Mouse (Mus musculus): ENCODE data around the gene Tgm4. TPM values are rescaled to one million over a fixed set of nuclear protein-coding genes. Genes with fewer than 3 reads are reported as not detected.
A peak's percentile ranks its signal among the peaks of the same experiment; 100 is the strongest.

Gene Tgm4
- polyA plus RNA-seq, 1 experiment from 2014 or later, result 0.15 TPM

GRCm38 (mm10) chr9:123021636-123022379 lies 12.7 kb upstream of the Tgm4 start:
- TF ChIP-seq CTCF (IDR thresholded peaks at IDR 0.05; ENCODE audit: low read depth) (0 out of 2 replicates have a peak, but pooled peaks have one; percentile 11), EP300 (IDR thresholded peaks at IDR 0.05; ENCODE audit: low read depth) (no peak)
- 33% methylated on average over 18 of the region's 24 CpGs for WGBS (ENCODE audit: insufficient replicate concordance)
- H3K9ac ChIP-seq (replicated peaks), result 0 out of 2 replicates have a peak overlapping the region, but pooled peaks have one; percentile 26

GRCm38 (mm10) chr9:123024201-123024600 lies 10.3 kb upstream of the Tgm4 start:
- no peak for ATAC-seq
- 86% methylated on average over 2 of the region's 2 CpGs for whole genome bisulfite sequencing (ENCODE audit: insufficient replicate concordance)

More at GRCm38 (mm10) chr9:123021636-123022379, 12.7 kb upstream of the Tgm4 start:
- Histone ChIP-seq H3K4me2 (ENCODE audit: low read depth, low read length) (peak overlapping the region; percentile 87), H3K27me3 (ENCODE audit: insufficient read depth, low read length) (no peaks in the 10 kb centered on the region), H3K9me3 (ENCODE audit: low read length) (no peaks in the 10 kb centered on the region), H3K4me3 (ENCODE audit: low read depth, low read length) (peak overlapping the region; percentile 57), H3K36me3 (replicated peaks; ENCODE audit: insufficient read depth, low read length) (peaks cover 12% of the 10 kb centered on the region; the same call in 1 of the 2 replicates), H3K27ac (ENCODE audit: low read depth) (no peak overlapping the region; the same call in 1 of the 2 replicates), H3K4me1 (ENCODE audit: insufficient read depth) (peaks cover 5% of the 10 kb centered on the region)
- DNase-seq (no peak), ATAC-seq (no peak)

DNA sequence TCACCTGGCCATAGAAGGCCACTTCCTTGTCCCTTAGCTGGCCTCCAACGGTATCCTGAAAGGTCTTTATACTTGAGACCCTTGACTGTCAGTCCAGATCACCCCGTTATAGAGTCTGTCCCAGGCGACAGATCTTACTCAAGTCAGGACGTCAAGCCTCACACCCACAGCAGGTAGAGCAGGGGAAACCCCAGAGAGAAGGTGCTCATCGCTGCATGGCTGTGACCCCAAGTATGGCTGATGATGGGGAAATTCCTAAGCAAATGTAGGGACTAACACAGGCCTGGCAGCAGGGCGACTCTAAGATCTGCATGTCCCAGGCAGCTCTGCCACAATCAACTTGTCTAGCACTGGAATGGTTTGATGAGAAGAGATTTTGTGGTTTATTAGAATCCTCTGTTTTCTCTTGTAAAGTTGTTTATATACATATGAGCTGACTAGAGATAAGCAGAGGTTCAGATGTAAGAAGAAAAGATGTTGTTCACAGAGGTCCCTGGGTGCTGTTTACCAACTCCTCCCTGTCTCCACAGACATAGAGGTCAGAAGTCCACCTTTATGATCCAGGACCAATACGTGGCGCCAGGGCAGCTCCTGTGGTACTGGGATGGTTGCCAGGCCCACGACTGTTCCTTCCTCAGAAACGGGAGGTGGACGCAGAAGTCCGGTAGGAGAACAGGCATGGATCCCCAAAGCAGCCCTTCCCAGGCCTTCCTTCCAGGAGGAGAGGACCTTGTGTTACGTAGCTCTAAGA lies 2.9 kb upstream of the Tgm4 start:
- peak; percentile 45; the same call in 1 of the 2 replicates for ATAC-seq
- 69% methylated on average over 13 of the region's 13 CpGs for WGBS (ENCODE audit: insufficient replicate concordance)
- H3K9me3 ChIP-seq (ENCODE audit: low read length), result no peaks in the 10 kb centered on the region

More at GRCm38 (mm10) chr9:123024201-123024600, 10.3 kb upstream of the Tgm4 start:
- Histone ChIP-seq H3K4me2 (ENCODE audit: low read depth, low read length) (no peak overlapping the region), H3K27ac (ENCODE audit: low read depth) (no peak overlapping the region), H3K27me3 (ENCODE audit: insufficient read depth, low read length) (no peaks in the 10 kb centered on the region), H3K4me1 (ENCODE audit: insufficient read depth) (peaks cover 5% of the 10 kb centered on the region), H3K9me3 (ENCODE audit: low read length) (no peaks in the 10 kb centered on the region), H3K4me3 (ENCODE audit: low read depth, low read length) (no peak overlapping the region), H3K36me3 (replicated peaks; ENCODE audit: insufficient read depth, low read length) (no peaks in the 10 kb centered on the region), H3K9ac (replicated peaks) (no peak overlapping the region)
- TF ChIP-seq CTCF (IDR thresholded peaks at IDR 0.05; ENCODE audit: low read depth) (no peak), EP300 (IDR thresholded peaks at IDR 0.05; ENCODE audit: low read depth) (no peak)
- DNase-seq, result no peak

DNA sequence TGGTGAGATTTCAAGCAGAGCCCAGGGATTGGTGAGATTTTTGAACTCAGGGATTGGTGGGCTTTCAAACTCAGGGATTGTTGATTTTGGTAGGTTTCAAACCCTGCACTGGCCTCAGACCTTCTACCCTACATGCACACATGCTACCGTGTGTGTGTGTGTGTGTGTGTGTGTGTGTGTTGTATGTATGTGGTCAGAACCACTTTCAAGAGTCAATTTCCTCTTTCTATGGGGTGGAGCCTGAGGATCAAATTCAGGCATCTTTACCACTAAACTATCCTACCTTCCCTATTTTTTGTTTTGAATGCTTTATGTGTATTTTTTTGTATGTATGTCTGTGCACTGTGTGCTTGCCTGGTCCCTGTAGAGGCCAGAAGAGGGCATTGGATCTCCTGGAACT lies 13.1 kb downstream of the Tgm4 start:
- DNase-seq (no peak), ATAC-seq (no peak)
- Histone ChIP-seq H3K27me3 (ENCODE audit: insufficient read depth, low read length) (no peaks in the 10 kb centered on the region), H3K4me1 (ENCODE audit: insufficient read depth) (no peaks in the 10 kb centered on the region), H3K4me2 (ENCODE audit: low read depth, low read length) (no peak overlapping the region), H3K9me3 (ENCODE audit: low read length) (no peaks in the 10 kb centered on the region), H3K9ac (replicated peaks) (no peak overlapping the region), H3K4me3 (ENCODE audit: low read depth, low read length) (no peak overlapping the region), H3K27ac (ENCODE audit: low read depth) (no peak overlapping the region), H3K36me3 (replicated peaks; ENCODE audit: insufficient read depth, low read length) (no peaks in the 10 kb centered on the region)
- TF ChIP-seq CTCF (IDR thresholded peaks at IDR 0.05; ENCODE audit: low read depth), result no peak
- no peak for TF ChIP-seq EP300 (IDR thresholded peaks at IDR 0.05; ENCODE audit: low read depth)
- WGBS (ENCODE audit: insufficient replicate concordance), result 33% methylated on average over 1 of the region's 1 CpGs

More for the DNA sequence above, 2.9 kb upstream of the Tgm4 start:
- no peaks in the 10 kb centered on the region for H3K36me3 ChIP-seq (replicated peaks; ENCODE audit: insufficient read depth, low read length)
- H3K27ac ChIP-seq (ENCODE audit: low read depth), result no peak overlapping the region
- no peak overlapping the region; the same call in 1 of the 2 replicates for H3K9ac ChIP-seq (replicated peaks)
- no peaks in the 10 kb centered on the region for H3K27me3 ChIP-seq (ENCODE audit: insufficient read depth, low read length)
- no peak for TF ChIP-seq CTCF (IDR thresholded peaks at IDR 0.05; ENCODE audit: low read depth)
- no peak for TF ChIP-seq EP300 (IDR thresholded peaks at IDR 0.05; ENCODE audit: low read depth)
- peak; percentile 45 for DNase-seq
- H3K4me2 ChIP-seq (ENCODE audit: low read depth, low read length), result no peak overlapping the region
- H3K4me3 ChIP-seq (ENCODE audit: low read depth, low read length), result no peak overlapping the region
- peaks cover 7% of the 10 kb centered on the region; the same call in 1 of the 2 replicates for H3K4me1 ChIP-seq (ENCODE audit: insufficient read depth)

GRCm38 (mm10) chr9:123058724-123059292 lies 24.3 kb downstream of the Tgm4 start:
- no peak overlapping the region for H3K9ac ChIP-seq (replicated peaks)
- H3K27me3 ChIP-seq (ENCODE audit: insufficient read depth, low read length), result no peaks in the 10 kb centered on the region
- DNase-seq (peak; percentile 31), ATAC-seq (no peak)
- TF ChIP-seq EP300 (IDR thresholded peaks at IDR 0.05; ENCODE audit: low read depth) (no peak), CTCF (IDR thresholded peaks at IDR 0.05; ENCODE audit: low read depth) (no peak; the same call in 1 of the 2 replicates)
- no peaks in the 10 kb centered on the region; the same call in 1 of the 2 replicates for H3K4me1 ChIP-seq (ENCODE audit: insufficient read depth)
- no peaks in the 10 kb centered on the region for H3K9me3 ChIP-seq (ENCODE audit: low read length)
- no peaks in the 10 kb centered on the region for H3K36me3 ChIP-seq (replicated peaks; ENCODE audit: insufficient read depth, low read length)
- H3K4me2 ChIP-seq (ENCODE audit: low read depth, low read length), result no peak overlapping the region
- H3K27ac ChIP-seq (ENCODE audit: low read depth), result no peak overlapping the region
- no peak overlapping the region for H3K4me3 ChIP-seq (ENCODE audit: low read depth, low read length)

GRCm38 (mm10) chr9:123060172-123060571 lies 25.6 kb downstream of the Tgm4 start:
- whole genome bisulfite sequencing (ENCODE audit: insufficient replicate concordance), result 39% methylated on average over 3 of the region's 3 CpGs
- no peak for TF ChIP-seq CTCF (IDR thresholded peaks at IDR 0.05; ENCODE audit: low read depth)
- TF ChIP-seq EP300 (IDR thresholded peaks at IDR 0.05; ENCODE audit: low read depth), result no peak
- Histone ChIP-seq H3K27me3 (ENCODE audit: insufficient read depth, low read length) (no peaks in the 10 kb centered on the region), H3K36me3 (replicated peaks; ENCODE audit: insufficient read depth, low read length) (no peaks in the 10 kb centered on the region), H3K4me2 (ENCODE audit: low read depth, low read length) (no peak overlapping the region), H3K4me3 (ENCODE audit: low read depth, low read length) (no peak overlapping the region), H3K9ac (replicated peaks) (no peak overlapping the region), H3K27ac (ENCODE audit: low read depth) (no peak overlapping the region), H3K9me3 (ENCODE audit: low read length) (no peaks in the 10 kb centered on the region), H3K4me1 (ENCODE audit: insufficient read depth) (no peaks in the 10 kb centered on the region; the same call in 1 of the 2 replicates)
- DNase-seq (no peak), ATAC-seq (no peak)

Measured in liver, postnatal 0 days (tissue).